Mouse (Mus musculus): ENCODE results near the gene Grb2. TPM values are rescaled to one million over a fixed set of nuclear protein-coding genes. Genes with fewer than 3 reads are reported as not detected.
"Not testable (repeated sequence)": the region's sequence is repeated elsewhere in the genome, so short reads cannot be mapped to it uniquely, and the experiment has no call there.

Gene Grb2
- total RNA-seq, 2 experiments from 2014 or later = 107 to 108 TPM

DNA sequence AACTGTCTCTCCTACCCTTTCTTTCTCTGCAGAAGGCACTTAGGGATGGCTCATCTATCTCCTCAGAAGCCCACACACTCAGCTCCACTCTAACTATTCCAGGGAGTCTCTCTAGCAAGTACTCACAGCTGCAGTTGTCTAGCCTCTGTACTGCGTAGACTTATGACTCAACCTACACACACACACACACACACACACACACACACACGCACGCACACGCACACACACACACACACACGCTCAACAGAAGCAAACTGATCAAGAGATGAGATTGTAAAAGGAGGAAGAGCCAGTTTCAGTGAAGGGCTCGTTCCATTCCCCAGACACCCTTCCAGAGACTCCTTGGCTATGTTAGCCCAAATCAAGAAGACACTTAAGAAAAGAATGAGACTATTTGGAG lies 49.9 kb downstream of the Grb2 start:
- no peak for DNase-seq (ENCODE audit: low spot score)
- intact Hi-C loops (cut with DNase I) = no loop called here

DNA sequence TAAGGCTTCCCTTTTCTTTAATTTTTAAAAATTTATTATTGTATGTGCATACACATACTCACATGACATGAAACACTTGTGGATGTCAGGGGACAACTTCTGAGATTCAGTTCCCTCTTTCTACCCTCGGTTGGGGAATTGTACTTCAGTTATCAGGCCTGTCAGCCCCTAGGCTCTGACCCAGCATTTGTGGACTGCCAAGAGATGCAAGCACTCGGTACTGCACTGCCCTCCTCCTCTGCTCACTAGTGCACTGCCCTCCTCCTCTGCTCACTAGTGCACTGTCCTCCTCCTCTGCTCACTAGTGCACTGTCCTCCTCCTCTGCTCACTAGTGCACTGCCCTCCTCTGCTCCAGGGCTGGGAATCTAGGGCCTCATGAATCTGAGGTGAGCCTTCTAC lies 54.3 kb downstream of the Grb2 start:
- no peak for DNase-seq (ENCODE audit: low spot score)
- intact Hi-C loops (cut with DNase I) = no loop called here

DNA sequence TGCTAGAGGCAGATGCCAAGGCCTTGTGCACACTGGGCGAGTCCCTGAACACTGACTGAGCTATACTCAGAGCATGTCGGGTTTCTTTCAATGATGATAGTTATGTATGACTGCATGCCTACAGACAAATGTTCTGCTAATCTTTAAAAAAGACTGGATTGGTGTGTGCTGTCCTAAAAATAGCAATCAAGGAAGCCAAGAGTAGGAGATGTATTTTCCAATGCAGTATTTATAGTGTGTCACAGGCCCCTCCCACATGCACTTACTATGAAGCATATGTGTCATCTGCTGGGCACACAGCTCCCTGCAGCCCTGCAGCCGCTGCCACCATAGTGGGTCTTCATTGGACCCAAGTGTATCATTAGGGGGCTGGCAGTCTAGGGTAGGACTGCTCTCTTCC lies 55.2 kb downstream of the Grb2 start:
- DNase-seq (ENCODE audit: low spot score) = no peak
- intact Hi-C loops (cut with DNase I) = no loop called here

DNA sequence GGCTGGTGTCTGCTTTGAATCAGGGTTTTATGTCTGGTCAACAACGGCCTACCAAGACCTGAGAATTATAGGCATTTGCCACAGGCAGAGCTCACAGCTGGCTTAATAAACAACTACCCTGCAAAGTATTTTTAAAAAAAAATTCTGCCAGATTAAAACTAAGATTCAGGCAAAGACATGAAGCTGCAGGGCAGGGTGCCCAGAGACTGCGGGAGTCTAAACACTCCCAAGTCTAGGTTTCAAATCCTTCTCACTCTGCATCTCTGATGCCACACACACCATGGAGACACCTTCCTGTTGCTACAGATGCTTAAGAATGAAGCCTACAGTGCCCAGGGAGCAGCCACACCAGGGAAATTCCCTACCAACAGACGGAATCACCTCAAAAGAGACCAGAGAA lies 56.7 kb downstream of the Grb2 start:
- DNase-seq (ENCODE audit: low spot score) = no peak
- intact Hi-C loops (cut with DNase I) = no loop called here

DNA sequence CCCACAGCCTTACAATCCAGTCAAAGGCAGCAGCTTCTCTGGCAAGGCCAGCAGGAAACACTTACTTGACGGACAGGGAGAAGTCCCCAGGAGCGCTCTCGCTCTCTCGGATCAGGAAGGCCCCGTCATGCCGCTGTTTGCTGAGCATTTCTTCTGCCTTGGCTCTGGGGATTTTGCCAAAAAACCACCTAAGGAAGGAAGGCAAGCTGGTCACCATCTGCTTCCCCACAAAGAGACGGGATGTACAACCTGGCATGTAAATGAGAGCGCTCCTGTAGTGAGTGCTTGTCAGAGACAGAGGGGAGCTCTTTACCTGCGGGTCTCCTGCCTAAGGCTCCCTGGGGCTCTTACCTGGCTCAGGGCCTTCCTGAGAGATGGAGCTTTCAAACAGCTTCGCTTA lies 58.7 kb downstream of the Grb2 start:
- DNase-seq (ENCODE audit: low spot score) = no peak
- intact Hi-C loops (cut with DNase I) = no loop called here

DNA sequence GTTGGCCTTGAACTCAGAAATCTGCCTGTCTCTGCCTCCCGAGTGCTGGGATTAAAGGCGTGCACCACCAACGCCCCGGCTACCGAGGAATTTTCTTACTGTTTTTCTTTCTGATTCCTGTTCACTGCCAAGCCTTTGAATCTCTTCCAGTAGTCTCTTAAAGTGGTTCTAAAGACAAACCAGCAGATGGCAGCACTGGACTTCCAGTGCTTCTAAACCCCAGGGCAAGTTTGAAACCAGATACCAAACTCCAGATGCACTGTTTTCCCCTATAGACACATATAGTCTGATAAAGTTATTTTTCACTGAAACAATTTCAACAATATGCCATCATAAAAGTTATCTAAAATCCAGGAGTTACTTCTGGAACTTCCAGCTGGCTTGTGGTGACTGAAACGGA lies 60.9 kb downstream of the Grb2 start:
- no peak for DNase-seq (ENCODE audit: low spot score)

DNA sequence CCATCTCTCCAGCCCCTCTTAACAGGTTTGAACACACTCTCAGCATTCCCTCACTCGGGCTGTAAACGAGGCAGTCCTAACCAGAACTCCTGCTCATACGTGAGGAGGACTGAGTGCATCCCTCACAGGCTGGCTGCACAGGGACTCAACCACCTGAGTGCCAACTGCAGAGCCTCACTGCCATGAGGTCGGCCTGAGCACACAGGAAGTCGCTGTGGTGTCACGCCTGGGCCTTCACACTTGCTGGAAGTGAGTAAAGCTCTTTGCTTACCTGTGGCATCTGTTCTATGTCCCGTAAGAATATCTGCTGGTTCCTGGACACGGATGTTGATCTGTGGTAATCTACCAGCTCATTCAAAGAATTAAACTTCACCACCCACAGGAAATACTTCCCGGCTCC lies 62.0 kb downstream of the Grb2 start:
- no peak for DNase-seq (ENCODE audit: low spot score)
- intact Hi-C loops (cut with DNase I) = loop anchor here (2.0 kb wide), 1 partner anchor 168 kb away; the partner anchor contains the start of gene Tsen54

More for the DNA sequence above, 60.9 kb downstream of the Grb2 start:
- intact Hi-C loops (cut with DNase I) = loop anchor here (1.0 to 2.0 kb wide), 2 partner anchors 67 to 167 kb away; partner anchors contain the start of gene Tsen54

DNA sequence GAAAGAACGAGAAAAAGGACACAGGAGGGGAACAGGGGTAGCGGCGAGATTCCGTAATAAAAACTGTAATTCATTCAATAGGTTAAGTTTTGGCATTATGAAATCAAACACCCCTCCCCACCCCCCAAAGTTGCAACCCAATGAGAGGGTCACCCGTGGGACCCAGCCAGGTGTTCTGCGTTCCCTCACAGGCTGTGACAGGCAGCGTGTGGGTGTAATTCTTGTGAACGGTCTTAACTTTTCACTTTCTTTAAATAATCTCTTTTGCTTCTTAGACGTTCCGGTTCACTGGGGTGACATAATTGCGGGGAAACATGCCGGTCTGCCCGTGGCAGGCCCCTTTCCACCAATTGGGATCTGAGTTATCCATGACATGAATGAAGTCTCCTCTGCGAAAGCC lies 62.9 kb downstream of the Grb2 start:
- intact Hi-C loops (cut with DNase I); DNase-seq (ENCODE audit: low spot score): not testable (repeated sequence)

DNA sequence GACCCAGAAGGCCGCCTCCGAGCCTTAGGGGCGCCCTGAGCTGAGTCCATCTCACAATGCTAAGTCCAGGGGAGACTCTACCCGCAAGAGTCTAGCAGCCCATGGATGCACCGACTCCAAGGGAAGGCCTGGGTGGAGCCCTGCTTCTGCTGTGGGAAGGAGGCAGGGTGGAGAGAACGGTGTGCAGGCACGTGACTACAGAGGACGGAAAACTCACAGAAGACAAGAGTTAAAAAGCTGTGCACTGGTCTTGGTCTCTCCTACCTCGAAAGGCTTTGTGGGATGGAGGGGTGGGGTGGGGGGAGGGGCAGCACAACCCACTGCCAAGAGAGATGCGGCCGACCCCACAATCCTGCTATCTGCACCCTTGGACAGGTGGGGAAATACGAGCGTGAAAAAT lies 64.1 kb downstream of the Grb2 start:
- intact Hi-C loops (cut with DNase I) = no loop called here
- no peak for DNase-seq (ENCODE audit: low spot score)

DNA sequence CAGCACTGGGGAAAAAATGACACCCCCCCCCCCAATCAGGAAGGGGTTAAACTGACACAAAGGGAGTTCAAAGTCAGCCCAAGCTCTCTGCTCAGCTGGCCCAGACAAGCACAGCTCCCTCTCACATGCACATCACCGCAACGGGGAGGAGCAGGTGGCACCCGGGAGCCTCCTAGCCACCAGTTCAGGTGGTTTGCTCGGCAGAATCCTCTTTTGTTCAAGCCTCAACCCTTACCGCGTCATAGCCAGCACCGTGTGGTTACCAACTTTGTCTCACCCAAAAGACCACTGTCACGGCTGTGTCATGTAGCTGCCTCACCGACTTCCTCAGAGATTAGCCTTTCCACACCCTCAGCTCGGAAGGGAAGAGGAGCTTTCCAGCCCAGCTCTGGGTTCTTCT lies 65.1 kb downstream of the Grb2 start:
- no peak for DNase-seq (ENCODE audit: low spot score)
- intact Hi-C loops (cut with DNase I) = no loop called here

DNA sequence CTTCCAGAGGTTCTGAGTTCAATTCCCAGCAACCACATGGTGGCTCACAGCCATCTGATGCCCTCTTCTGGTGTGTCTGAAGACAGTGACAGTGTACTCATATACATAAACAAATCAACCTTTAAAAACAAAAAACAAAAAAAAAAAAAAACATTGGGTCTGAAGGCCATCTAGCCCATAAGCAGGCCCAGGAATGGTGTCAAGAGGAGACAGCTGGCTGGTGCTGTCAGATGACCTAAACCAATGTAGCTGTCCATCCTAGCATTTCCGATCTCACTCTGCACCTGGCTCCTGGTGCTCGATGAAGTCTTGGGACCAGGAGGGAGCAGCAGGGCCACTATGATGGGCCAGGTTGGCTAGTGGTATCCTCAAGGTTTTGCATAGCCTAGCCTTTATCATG lies 65.7 kb downstream of the Grb2 start:
- intact Hi-C loops (cut with DNase I) = no loop called here
- DNase-seq (ENCODE audit: low spot score) = no peak

DNA sequence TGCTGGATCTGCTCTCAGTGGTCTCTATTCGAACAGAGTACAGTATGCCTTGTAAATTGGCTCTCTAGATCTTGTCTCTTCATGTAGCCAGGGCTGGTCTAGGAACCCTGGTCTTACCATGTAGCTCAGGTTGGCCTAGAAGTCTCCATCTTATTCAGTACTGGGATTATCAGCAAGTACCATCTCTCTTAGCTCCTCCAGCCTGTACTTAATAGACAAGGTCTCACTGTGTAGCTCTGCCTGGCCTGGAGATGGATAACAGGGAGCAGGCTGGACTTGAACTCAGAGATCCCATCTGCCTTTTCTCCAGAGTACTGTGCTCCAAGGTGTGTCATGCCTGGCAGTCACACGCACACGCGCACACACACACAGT lies 66.7 kb downstream of the Grb2 start:
- intact Hi-C loops (cut with DNase I) = no loop called here
- no peak for DNase-seq (ENCODE audit: low spot score)

DNA sequence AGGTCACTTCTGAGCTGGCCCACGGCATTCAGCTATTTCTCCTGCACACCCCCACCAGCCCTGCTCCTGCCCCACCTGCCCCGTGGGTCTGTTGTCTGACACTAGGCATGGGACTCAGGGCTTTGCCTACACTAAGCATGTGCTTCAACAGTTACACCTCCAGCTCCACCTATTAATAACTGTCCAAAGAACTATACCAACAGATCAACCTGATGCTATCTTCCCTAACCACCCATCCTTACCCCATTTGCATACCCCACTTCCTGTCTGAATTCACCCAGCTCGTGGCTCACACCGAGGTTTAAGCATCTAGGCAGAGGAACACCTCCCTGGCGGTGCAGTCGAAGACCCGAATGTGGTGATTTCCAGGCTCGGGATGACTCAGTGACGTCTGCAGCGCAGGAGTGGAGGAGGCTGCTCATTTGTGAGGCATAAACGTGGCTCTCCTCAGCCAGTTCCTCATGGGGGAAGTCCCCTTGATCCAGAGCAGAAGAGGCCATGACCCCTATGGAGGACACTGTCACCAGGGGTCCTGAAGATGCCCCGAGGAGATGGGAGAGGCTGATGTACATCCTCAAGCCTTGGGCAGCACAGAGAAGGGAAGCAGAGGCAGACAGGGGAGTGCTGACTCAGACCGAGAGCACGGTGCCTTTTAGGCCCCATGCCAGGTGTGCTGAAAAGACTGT lies 67.3 kb downstream of the Grb2 start:
- DNase-seq (ENCODE audit: low spot score) = no peak
- intact Hi-C loops (cut with DNase I) = no loop called here

DNA sequence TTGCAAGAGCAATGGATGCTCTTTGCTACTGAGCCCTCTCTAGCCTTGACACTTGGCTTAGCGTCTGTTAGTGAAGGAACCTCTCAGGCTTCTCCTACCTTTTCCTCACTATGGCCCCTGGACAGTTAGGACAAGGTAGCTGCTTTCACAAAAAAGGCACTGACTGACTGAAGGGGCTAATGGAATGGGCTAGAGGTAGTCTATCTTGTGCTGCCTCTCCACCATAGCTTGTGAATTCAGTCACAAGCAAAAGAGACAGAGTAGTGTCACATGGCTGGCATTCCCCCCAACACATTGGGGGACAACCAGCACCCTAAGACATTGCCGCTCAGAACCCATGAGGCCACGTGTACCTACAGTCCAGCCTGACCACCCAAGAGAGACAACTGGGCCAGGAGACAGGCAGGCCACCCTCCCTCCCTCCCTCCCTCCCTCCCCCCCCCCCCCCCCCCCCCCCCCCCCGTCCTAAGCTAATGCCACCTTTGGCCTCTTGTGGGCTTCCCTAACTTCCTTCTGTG lies 68.0 kb downstream of the Grb2 start:
- DNase-seq (ENCODE audit: low spot score) = no peak
- intact Hi-C loops (cut with DNase I) = no loop called here

DNA sequence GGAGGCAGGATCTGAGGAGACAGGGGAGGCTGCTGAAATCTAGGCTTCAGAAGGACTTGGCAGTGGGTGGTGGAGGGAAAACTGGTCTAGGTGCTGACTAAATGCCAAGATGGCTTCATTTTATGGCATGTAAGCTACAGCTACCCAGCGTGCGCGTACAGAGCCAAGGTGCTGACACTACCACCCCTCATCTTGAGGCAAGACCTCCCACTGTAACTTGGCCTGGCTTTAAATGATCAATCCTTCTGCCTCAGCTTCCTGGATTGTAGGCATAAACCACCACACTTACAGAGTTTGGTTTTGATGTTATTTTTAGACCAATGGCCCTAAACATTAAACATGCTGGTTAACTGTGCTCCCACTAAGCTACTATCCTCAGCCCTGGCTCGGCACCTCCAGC lies 68.9 kb downstream of the Grb2 start:
- no peak for DNase-seq (ENCODE audit: low spot score)
- intact Hi-C loops (cut with DNase I) = no loop called here

DNA sequence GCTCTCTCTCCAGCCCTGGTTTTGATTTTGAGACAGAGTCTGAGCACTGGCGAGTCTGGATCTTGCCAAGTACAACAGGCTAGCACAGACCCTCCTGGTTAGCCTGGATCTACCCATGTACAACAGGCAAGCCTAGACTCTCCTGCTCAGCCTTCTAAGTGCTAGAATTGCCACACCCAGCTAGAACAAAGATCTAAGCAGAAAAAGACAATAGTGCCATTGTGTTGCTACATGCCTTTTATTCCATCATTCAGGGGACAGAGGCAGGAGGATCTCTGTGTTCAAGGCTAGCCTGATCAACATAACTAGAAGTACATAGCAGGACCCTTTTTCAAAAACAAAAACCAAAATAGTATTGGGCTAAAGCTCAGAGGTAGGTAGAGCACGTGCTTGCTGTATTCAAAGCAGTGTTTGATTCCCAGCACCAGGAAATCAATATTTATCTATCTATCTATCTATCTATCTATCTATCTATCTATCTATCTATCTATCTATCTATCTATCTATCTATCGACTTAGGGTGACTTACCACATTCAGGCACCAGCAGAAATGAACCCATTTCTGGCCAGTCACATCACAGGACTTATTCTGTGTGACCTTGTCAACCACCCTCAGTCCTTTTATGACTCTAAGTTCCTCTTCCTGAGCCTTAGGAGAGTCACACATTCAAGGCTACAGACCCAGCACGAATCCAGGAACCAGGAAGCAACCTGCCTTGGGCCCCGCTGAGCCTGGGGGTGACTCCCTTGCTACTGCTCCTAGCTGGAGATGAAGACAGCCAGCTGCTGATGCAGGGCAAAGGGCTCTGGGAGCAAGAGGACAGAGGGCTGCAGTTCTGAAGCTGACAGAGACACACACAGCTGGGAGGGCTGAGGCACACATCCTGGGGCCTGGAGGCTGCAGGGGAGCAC lies 69.6 kb downstream of the Grb2 start:
- no peak for DNase-seq (ENCODE audit: low spot score)
- intact Hi-C loops (cut with DNase I) = no loop called here

DNA sequence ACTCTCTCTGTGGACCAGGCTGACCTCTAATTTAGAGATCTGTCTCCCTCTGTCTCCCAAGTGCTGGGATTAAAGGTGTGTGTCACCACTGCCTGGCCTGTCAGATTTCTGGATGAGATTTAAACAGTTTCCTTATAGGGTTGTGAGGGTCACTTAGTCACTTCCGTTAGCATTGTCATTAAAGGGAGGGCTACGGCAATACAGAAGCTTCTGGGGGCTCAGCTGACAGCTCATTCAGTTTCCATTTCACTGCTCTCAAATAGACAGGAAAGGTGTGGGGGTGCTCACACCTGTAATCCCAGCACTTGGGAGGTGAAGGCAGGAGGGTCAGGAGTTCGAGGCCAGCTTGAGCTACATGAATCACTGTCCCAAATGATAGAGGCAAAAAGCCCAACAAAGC lies 71.4 kb downstream of the Grb2 start:
- DNase-seq (ENCODE audit: low spot score) = no peak
- intact Hi-C loops (cut with DNase I) = no loop called here

DNA sequence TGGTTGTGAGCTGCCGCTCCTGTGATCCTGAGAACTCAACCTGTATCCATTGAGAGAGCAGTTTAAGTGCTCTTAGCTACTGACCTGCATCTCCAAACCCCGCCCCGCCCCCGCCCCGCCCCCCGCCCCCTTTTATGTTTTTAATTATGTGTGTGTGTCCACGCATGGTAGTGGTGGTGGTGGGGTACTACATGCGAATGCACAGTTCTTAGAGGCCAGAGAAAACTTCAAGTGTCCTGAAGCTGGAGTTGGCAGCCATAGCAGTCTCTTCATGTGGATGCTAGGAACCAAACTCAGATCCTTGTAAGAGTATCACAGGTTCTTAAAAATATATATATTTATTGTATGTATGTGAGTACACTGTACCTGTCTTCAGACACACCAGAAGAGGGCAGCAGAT lies 72.9 kb downstream of the Grb2 start:
- DNase-seq (ENCODE audit: low spot score) = no peak
- intact Hi-C loops (cut with DNase I) = no loop called here

DNA sequence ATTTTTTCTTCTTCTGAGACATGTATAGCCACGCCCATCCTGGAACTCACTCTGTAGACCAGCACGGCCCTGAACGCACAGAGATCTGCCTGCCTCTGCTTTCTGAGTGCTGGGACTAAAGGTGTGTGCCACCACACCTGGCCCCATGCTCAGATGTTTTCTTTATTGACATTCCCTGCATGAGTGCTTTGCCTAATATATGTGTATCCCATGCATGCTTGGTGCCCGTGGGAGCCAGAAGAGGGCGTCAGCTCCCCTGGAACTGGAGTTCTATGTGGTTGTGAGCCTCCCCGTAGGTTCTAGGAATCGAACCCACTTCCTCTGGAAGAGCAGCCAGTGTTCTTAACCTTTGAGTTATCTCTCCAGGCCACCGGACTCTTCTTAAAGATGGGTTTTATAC lies 73.4 kb downstream of the Grb2 start:
- no peak for DNase-seq (ENCODE audit: low spot score)
- intact Hi-C loops (cut with DNase I) = no loop called here

DNA sequence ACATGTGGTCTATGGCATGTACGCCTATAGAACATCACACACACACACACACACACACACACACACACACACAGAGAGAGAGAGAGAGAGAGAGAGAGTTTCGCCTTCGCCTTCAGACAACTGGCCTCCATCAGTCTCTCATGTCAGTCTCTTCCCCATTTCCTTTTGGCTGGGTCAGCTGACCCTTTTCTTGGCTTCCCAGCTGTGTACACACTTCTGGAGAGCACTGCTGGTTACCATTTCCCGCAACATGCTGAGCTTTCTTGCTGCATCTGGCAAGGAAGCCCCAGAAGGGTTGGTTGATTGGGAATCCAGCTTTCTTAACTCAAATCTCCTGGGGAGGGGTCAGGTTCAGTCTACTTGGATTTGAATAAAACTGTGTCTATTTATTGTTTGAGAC lies 74.3 kb downstream of the Grb2 start:
- no peak for DNase-seq (ENCODE audit: low spot score)
- intact Hi-C loops (cut with DNase I) = no loop called here

DNA sequence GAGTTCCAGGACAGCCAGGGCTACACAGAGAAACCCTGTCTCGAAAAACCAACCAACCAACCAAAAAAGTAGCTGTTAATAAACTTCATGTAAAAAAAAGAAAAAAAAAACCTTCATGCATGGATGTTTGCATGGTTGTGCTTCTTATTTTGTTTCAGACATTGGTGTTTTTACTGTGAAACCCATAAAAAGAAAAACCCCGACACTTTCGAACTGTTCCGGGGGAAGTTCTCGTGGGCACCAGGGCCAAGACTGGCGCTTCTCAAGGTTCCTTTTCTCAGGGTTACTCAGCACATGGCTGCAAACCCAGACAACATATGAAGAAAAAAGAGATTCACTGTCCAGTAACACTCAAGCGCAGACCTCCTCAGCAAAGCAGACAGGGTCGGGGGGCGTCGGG lies 75.5 kb downstream of the Grb2 start:
- intact Hi-C loops (cut with DNase I) = no loop called here
- no peak for DNase-seq (ENCODE audit: low spot score)
